Mouse (Mus musculus) spleen, adult 18-20 months (tissue): ENCODE data around the gene Muc3.

Experiments
- DNase-seq, 2 experiments: peaks; one replicate each; pipeline ENCODE4 v3.0.0; 2022; ENCODE audit warnings: mixed read lengths in 2 of 2

Muc3 gene

GRCm38 (mm10) chr5:137091560-137091959, 57.6 kb downstream of the Muc3 start:
- DNase-seq: no peak

- DNase-seq: no peak
Observed at GRCm38 (mm10) chr5:137090870-137091269, 58.3 kb downstream of the Muc3 start.

GRCm38 (mm10) chr5:137087410-137087809, 61.7 kb downstream of the Muc3 start:
- DNase-seq: no peak

- DNase-seq: no peak
Observed at GRCm38 (mm10) chr5:137085731-137086130, 63.4 kb downstream of the Muc3 start.

GRCm38 (mm10) chr5:137085021-137085420, 64.1 kb downstream of the Muc3 start:
- no peak for DNase-seq
